Mouse (Mus musculus) hindbrain, embryonic 12.5 days (tissue): Measurements from ENCODE around the gene Coq9. TPM values are rescaled to one million over a fixed set of nuclear protein-coding genes. Genes with fewer than 3 reads are reported as not detected.

Experiments
- ATAC-seq: fragments of 200-750 bp; cut with Nextera tagmentation; 2 replicates; pipeline ENCODE4 v1.8.0; 2017; ENCODE audit warnings: moderate TSS enrichment; ENCODE audit not compliant: low FRiP score
- H3K27ac ChIP-seq: fragments of 300-500 bp; sonication (generic); 2 replicates; pipeline ENCODE4 v1.5.1; 2016; ENCODE audit warnings: mild to moderate bottlenecking
- H3K27me3 ChIP-seq: fragments of 300-500 bp; sonication (generic); 2 replicates; pipeline ENCODE4 v1.6.1; 2016; ENCODE audit warnings: mild to moderate bottlenecking
- H3K36me3 ChIP-seq: fragments of 300-500 bp; sonication (generic); 2 replicates; pipeline ENCODE4 v1.6.1; 2016; ENCODE audit warnings: mild to moderate bottlenecking
- H3K4me1 ChIP-seq: fragments of 300-500 bp; sonication (generic); 2 replicates; pipeline ENCODE4 v1.6.1; 2016
- H3K4me2 ChIP-seq: fragments of 300-500 bp; sonication (generic); replicated peaks from 2 replicates; pipeline ENCODE4 v1.6.1; 2016; ENCODE audit warnings: mild to moderate bottlenecking
- H3K4me3 ChIP-seq: fragments of 300-500 bp; sonication (generic); 2 replicates; pipeline ENCODE4 v1.5.1; 2016; ENCODE audit warnings: mild to moderate bottlenecking
- H3K9ac ChIP-seq: fragments of 300-500 bp; sonication (generic); 2 replicates; pipeline ENCODE4 v1.6.1; 2016; ENCODE audit warnings: mild to moderate bottlenecking, moderate library complexity
- H3K9me3 ChIP-seq: fragments of 300-500 bp; sonication (generic); replicated peaks from 2 replicates; pipeline ENCODE4 v1.6.1; 2016; ENCODE audit warnings: mild to moderate bottlenecking
- WGBS: fragments of 180-500 bp; shearing (Covaris S2); methylation state at CpG from one replicate; pipeline ENCODE4 v1.1.7; 2016; 5-methylcytosine and 5-hydroxymethylcytosine counted together
- polyA plus RNA-seq: library from polyadenylated mRNA; unstranded; fragments of >200 nt; fragmentation: Nextera tagmentation; extraction: Ambion mirVana; gene quantifications from 2 replicates; pipeline ENCODE4 v1.2.1, GENCODE M21; 2016

Coq9 gene
- polyA plus RNA-seq, 1 experiment from 2014 or later, result 52.6 TPM

DNA sequence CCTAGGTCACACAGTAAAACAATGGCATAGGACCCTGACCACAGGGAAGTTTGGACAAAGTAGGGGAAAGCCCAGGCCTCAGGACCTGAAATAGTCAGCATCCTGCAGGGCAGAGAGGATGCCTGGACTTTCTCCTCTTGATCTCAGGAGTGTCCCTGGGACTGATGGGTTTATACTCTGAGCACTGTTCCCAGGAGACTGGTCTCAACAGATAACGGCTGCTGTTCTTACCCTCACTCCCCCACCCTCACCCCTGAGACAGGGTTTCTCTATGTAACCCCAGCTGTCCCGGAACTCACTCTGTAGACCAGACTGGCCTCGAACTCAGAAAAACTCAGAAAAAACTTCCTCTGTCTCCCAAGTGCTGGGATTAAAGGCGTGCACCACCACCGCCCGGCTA is 29.7 kb upstream of the Coq9 start:
- whole genome bisulfite sequencing, result 89% methylated on average over 6 of the region's 6 CpGs
- no peak for ATAC-seq
- no peak overlapping the region for H3K4me2 ChIP-seq
- peaks cover 11% of the 10 kb centered on the region for H3K4me1 ChIP-seq
- H3K4me3 ChIP-seq, result no peak overlapping the region
- H3K9ac ChIP-seq, result no peak overlapping the region
- H3K27ac ChIP-seq, result no peak overlapping the region
- H3K27me3 ChIP-seq, result peaks cover 2% of the 10 kb centered on the region; the same call in 1 of the 2 replicates
- H3K36me3 ChIP-seq, result no peaks in the 10 kb centered on the region
- H3K9me3 ChIP-seq, result no peaks in the 10 kb centered on the region

- Histone ChIP-seq H3K4me3 (no peak within 1 kb of the TSS), H3K4me2 (no peak within 1 kb of the TSS), H3K27ac (no peak within 1 kb of the TSS), H3K9ac (no peak within 1 kb of the TSS), H3K27me3 (no peaks in the 10 kb centered on the region; the same call in 1 of the 2 replicates), H3K9me3 (no peaks in the 10 kb centered on the region), H3K4me1 (peaks cover 11% of the 10 kb centered on the region), H3K36me3 (no peaks in the 10 kb centered on the region)
- no peak for ATAC-seq
- 69% methylated on average over 3 of the region's 3 CpGs for WGBS
Measured at GRCm38 (mm10) chr8:94810153-94810552, 28.0 kb upstream of the Coq9 start, which contains the start of gene Ccl17. Gene Ccl17 (plus strand): TSS chr8:94810453.

GRCm38 (mm10) chr8:94810855-94811254 is 27.3 kb upstream of the Coq9 start:
- ATAC-seq, result no peak
- Histone ChIP-seq H3K4me1 (peaks cover 11% of the 10 kb centered on the region), H3K4me3 (no peak overlapping the region), H3K27ac (no peak overlapping the region), H3K27me3 (no peaks in the 10 kb centered on the region; the same call in 1 of the 2 replicates), H3K36me3 (no peaks in the 10 kb centered on the region), H3K9me3 (no peaks in the 10 kb centered on the region), H3K4me2 (no peak overlapping the region), H3K9ac (no peak overlapping the region)
- 86% methylated on average over 5 of the region's 5 CpGs for WGBS

DNA sequence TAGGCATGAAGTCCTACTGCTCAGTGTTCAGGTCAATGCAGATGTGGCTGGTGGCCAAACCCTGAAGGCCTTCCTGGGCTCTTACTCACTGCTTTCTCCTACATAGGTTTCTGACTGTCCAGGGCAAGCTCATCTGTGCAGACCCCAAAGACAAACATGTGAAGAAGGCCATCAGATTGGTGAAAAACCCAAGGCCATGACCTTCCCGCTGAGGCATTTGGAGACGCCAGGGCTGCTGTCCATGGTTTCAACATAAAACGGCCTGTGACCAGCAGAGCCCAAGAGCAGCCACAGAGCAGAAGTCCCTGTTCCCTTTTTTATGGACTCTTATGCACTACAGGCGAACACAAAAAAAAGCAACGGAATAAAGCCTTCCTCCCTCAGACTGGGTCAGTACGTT is 26.5 kb upstream of the Coq9 start:
- Histone ChIP-seq H3K9me3 (no peaks in the 10 kb centered on the region), H3K9ac (no peak overlapping the region), H3K36me3 (no peaks in the 10 kb centered on the region), H3K4me3 (no peak overlapping the region), H3K4me2 (no peak overlapping the region), H3K4me1 (peaks cover 11% of the 10 kb centered on the region), H3K27ac (no peak overlapping the region), H3K27me3 (no peaks in the 10 kb centered on the region; the same call in 1 of the 2 replicates)
- no peak for ATAC-seq
- WGBS, result 74% methylated on average over 6 of the region's 6 CpGs

DNA sequence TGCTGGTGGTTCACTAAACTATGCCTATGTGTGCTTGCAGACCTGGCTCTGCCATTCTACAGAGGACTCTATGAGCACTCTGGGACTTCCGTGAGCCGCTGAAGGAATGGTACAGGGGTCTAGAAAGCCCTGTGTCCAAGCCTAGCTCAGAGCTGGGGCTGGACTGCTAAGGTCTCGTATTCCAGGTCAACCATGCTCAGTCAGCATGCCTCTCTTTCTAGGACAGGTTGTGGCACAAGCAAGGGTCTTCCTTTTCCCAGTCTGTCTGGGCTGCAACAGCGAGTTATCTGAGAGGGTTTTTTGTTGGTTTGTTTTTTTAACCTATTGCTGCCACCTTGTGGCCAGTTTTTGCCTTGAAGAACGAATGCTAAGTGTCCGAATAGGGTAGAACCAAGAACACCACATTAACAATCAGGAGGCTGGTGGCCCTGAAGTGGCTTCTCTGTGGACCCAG is 25.4 kb upstream of the Coq9 start:
- 28% methylated on average over 6 of the region's 6 CpGs for WGBS
- H3K27ac ChIP-seq, result no peak overlapping the region
- peak overlapping the region; percentile 11; the same call in 1 of the 2 replicates for H3K4me3 ChIP-seq
- ATAC-seq, result peak; percentile 65
- no peaks in the 10 kb centered on the region for H3K27me3 ChIP-seq
- H3K9ac ChIP-seq, result peak overlapping the region; percentile 27; the same call in 1 of the 2 replicates
- peak overlapping the region; percentile 37; the same call in 1 of the 2 replicates for H3K4me2 ChIP-seq
- no peaks in the 10 kb centered on the region for H3K9me3 ChIP-seq
- H3K4me1 ChIP-seq, result peaks cover 5% of the 10 kb centered on the region
- H3K36me3 ChIP-seq, result no peaks in the 10 kb centered on the region

DNA sequence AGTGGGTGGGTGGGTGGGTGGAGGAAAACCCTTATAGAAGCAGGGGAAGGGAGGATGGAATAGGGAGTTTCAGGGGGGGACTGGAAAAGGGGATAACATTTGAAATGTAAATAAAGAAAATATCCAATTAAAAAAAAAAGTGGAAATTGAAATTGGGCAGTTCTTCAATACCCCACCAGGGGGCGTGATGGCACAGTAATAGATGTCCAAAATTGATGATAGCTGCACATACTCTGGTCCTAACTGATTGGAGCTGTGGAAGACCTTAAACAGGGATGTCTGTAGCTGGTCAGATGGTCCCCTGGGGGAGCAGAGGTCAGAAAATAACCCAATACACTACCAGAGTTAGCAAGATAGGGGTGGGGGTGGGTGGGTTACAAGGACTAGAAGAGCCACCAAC is 23.6 kb upstream of the Coq9 start:
- Histone ChIP-seq H3K4me2 (no peak overlapping the region), H3K27me3 (no peaks in the 10 kb centered on the region), H3K36me3 (no peaks in the 10 kb centered on the region), H3K4me1 (peaks cover 5% of the 10 kb centered on the region), H3K4me3 (no peak overlapping the region), H3K9me3 (no peaks in the 10 kb centered on the region), H3K27ac (no peak overlapping the region), H3K9ac (no peak overlapping the region)
- ATAC-seq, result no peak
- 0% methylated on average over 1 of the region's 1 CpGs for WGBS

DNA sequence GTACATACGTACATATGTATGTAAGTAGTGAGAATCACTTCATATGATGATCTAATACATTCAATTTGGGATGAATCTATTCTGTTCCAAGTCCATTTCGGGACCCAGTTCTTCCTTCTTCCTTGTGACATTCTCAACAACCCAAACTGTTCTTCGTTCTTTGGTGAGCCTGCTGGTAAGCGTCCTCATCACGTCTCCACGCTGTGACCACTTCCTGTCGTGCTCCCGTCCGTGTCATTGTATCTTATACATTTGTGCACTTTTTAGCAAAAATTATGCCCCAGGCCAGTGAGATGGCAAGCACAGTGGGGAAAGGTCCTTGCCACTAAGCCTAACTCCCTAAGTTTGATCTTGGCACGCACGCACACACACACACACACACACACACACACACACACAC is 20.2 kb upstream of the Coq9 start:
- Histone ChIP-seq H3K9ac (no peak overlapping the region), H3K27ac (no peak overlapping the region), H3K36me3 (peaks cover 27% of the 10 kb centered on the region), H3K4me3 (no peak overlapping the region), H3K4me1 (no peaks in the 10 kb centered on the region), H3K27me3 (no peaks in the 10 kb centered on the region), H3K4me2 (no peak overlapping the region), H3K9me3 (no peaks in the 10 kb centered on the region)
- no peak for ATAC-seq
- 90% methylated on average over 11 of the region's 11 CpGs for WGBS

DNA sequence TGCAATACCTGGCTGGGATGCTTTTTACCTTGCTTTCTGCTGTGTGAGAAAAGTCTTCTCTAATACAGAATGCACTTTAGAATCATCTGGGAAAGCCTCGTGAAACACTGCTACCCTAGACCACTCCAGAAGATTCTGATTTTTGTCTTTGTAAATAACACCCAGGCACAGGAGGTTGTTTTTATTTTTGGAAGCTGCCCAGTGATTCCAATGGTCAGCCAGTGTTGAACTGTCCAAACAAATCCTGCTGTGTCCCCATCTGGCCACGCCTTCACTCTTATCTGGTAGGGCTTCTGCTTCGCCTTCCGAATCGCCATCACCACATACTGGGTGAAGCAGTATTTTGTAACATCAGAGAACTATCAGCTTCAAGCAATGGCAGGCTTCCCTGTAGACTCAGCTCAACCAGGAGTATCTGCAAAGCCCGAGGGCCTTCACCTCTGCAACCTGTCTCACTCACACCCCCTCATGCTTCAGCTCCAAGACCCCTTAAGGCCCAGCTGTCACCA is 18.4 kb upstream of the Coq9 start:
- H3K9me3 ChIP-seq, result no peaks in the 10 kb centered on the region
- WGBS, result 76% methylated on average over 6 of the region's 6 CpGs
- H3K4me3 ChIP-seq, result no peak overlapping the region
- ATAC-seq, result no peak
- H3K27me3 ChIP-seq, result no peaks in the 10 kb centered on the region
- H3K9ac ChIP-seq, result no peak overlapping the region
- H3K4me2 ChIP-seq, result no peak overlapping the region
- H3K36me3 ChIP-seq, result peaks cover 45% of the 10 kb centered on the region
- no peaks in the 10 kb centered on the region for H3K4me1 ChIP-seq
- H3K27ac ChIP-seq, result no peak overlapping the region

- Histone ChIP-seq H3K4me3 (no peak overlapping the region), H3K9me3 (no peaks in the 10 kb centered on the region), H3K9ac (no peak overlapping the region), H3K4me2 (no peak overlapping the region), H3K27ac (no peak overlapping the region), H3K27me3 (no peaks in the 10 kb centered on the region), H3K36me3 (peaks cover 52% of the 10 kb centered on the region), H3K4me1 (no peaks in the 10 kb centered on the region)
- no peak for ATAC-seq
- 91% methylated on average over 7 of the region's 7 CpGs for WGBS
Measured at GRCm38 (mm10) chr8:94820553-94820952, 17.6 kb upstream of the Coq9 start.

- no peak overlapping the region for H3K4me3 ChIP-seq
- H3K27ac ChIP-seq, result no peak overlapping the region
- H3K36me3 ChIP-seq, result peaks cover 52% of the 10 kb centered on the region
- H3K9me3 ChIP-seq, result no peaks in the 10 kb centered on the region
- H3K27me3 ChIP-seq, result no peaks in the 10 kb centered on the region
- no peak overlapping the region for H3K9ac ChIP-seq
- H3K4me1 ChIP-seq, result no peaks in the 10 kb centered on the region
- 91% methylated on average over 2 of the region's 2 CpGs for WGBS
- ATAC-seq, result no peak
- H3K4me2 ChIP-seq, result no peak overlapping the region
Measured at GRCm38 (mm10) chr8:94821381-94821780, 16.7 kb upstream of the Coq9 start.

DNA sequence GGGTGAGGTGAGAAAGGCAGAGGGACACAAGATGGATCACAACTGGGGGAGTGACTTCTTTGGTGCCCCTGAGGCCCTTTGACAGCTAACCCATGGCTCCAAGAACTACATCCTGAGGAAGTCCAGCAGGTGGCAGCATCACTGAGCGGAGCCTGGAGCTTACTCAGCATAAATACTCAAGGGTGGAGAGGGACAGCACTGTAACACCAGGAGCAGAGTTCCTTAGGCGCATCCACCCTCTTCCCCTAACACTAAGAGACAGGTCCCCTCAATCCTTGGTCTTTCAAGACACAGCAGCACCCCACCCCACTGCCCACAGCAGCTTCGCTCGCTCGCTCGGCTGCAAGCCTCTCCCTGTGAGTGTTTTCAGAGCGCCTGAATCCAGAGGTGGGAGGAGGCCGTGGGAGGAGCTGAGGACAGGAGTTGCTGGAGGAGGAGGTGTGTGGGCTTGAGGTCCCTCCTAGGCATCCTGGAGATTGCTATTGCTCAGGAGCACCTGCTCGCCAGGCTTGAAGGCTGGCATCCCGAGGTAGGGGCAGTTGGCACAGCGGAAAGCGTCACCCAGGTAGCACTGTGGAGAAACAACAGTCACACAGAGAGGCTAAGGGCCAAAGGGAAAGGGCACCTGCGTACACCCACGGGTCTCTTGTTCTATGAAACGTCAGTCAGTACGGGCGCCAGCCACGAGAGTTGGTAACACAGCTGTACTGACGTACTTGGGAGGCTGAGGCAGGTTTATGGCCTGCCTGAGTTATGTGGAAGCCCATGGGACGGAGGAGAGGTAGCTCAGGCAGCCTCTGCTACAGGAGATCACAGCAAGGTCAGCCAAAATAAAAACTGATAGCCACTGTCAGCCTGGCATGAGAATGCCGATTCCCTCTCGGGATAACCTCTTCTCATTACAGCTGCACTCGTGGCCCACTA is 15.2 kb upstream of the Coq9 start:
- Histone ChIP-seq H3K4me3 (no peak overlapping the region), H3K9ac (no peak overlapping the region), H3K4me2 (no peak overlapping the region), H3K9me3 (no peaks in the 10 kb centered on the region), H3K27ac (no peak overlapping the region), H3K27me3 (no peaks in the 10 kb centered on the region), H3K4me1 (no peaks in the 10 kb centered on the region), H3K36me3 (peaks cover 63% of the 10 kb centered on the region)
- ATAC-seq, result no peak
- WGBS, result 87% methylated on average over 23 of the region's 23 CpGs

DNA sequence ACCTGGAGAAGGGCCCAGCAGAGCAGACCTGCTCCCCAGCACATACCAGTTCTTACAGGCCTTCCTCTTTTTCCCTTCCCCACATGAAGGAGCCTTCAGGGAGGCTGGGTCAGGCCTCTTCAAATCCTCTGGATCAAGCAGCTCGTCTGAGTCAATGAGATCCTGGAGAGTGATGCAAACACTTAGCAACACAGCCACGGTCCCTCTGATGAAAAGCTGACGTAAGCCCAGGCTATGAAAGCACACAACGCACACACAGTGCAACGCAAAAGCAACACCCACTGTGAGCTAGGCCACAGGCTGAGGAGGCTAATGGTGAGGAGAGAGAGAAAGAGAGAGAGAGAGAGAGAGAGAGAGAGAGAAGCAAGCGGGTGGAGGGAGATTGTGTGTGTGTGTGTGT is 13.0 kb upstream of the Coq9 start:
- Histone ChIP-seq H3K36me3 (peaks cover 77% of the 10 kb centered on the region), H3K4me1 (no peaks in the 10 kb centered on the region), H3K9me3 (no peaks in the 10 kb centered on the region), H3K9ac (no peak overlapping the region), H3K27ac (no peak overlapping the region), H3K4me3 (no peak overlapping the region), H3K4me2 (no peak overlapping the region), H3K27me3 (no peaks in the 10 kb centered on the region)
- 92% methylated on average over 6 of the region's 6 CpGs for WGBS
- ATAC-seq, result no peak
